Mouse (Mus musculus): ENCODE data around the gene Baiap2.

- TF ChIP-seq CTCF (IDR thresholded peaks at IDR 0.05; ENCODE audit: low read depth) (no peak), EP300 (IDR thresholded peaks at IDR 0.05; ENCODE audit: low read depth) (no peak)
Observed at GRCm38 (mm10) chr11:119926762-119927161, 15.8 kb upstream of the Baiap2 start.

Data from liver, postnatal 0 days (tissue).